Mouse (Mus musculus) testis, adult 2 months (tissue): ENCODE results near the gene Hnrnpa0.

Source experiments
- CTCF ChIP-seq: fragments of 200-500 bp; IDR thresholded peaks from 2 replicates; pipeline ENCODE4 v1.5.1; 2012; ENCODE audit warnings: low read depth, mild to moderate bottlenecking, inconsistent platforms, low read length, moderate library complexity; ENCODE audit not compliant: control insufficient read depth, insufficient read depth, insufficient replicate concordance
- POLR2A ChIP-seq: fragments of 200-500 bp; IDR thresholded peaks from 2 replicates; pipeline ENCODE4 v1.6.1; 2012; ENCODE audit warnings: low read depth, mild to moderate bottlenecking, inconsistent platforms, low read length, moderate library complexity; ENCODE audit not compliant: control insufficient read depth

GRCm38 (mm10) chr13:58116801-58117200 is 11.6 kb downstream of the Hnrnpa0 start:
- TF ChIP-seq CTCF = no peak
- no peak for TF ChIP-seq POLR2A
